Comparison of ENCODE assay signal across 13 mouse cellular contexts in the genomic region with DNA sequence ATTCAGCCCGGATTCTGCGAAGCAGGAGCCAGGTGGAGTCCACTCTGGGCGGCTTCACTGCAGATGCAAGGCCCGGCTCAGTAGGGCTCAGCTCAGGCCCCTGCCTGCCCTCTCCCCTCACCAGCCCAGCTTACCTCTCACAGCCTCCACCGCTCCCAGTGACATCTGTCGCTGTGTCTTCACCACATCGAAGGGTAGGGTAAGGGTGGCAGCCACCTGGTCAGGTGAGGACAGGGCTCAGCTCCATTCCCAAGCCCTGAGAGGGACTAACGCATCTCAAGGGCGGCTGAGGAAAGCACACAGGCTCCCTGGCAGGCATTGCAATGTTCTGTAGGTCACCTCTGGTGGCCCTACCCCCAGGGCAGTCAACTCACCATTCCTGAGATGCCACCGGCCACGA. TPM values are rescaled to one million over a fixed set of nuclear protein-coding genes. Genes with fewer than 3 reads are reported as not detected.
"Had no signal": no experiment of that assay in that cellular context is flagged by ENCODE, and none has a peak within 500 bp of the region (broad histone marks: within the 10 kb centered on the region; RNA-seq: fewer than 3 reads in every experiment).

No protein-coding gene starts in this region.

- DNase-seq: kidney, postnatal 4 days; left cerebral cortex, postnatal 4 days; lung, adult 2 months; lung, postnatal 36 days; right cerebral cortex, postnatal 14 days; thymus, postnatal 4 days had no signal

- ATAC-seq: intestine, postnatal 0 days; lung, postnatal 0 days; midbrain, embryonic 13.5 days had no signal

- H3K4me3 ChIP-seq: limb, embryonic 15.5 days; midbrain, embryonic 13.5 days had no signal

- H3K4me2 ChIP-seq: limb, embryonic 15.5 days; midbrain, embryonic 13.5 days had no signal

- H3K27ac ChIP-seq: kidney, postnatal 0 days; limb, embryonic 15.5 days; midbrain, embryonic 13.5 days; stomach, postnatal 0 days had no signal

- H3K9me3 ChIP-seq: limb, embryonic 15.5 days; midbrain, embryonic 13.5 days had no signal

- H3K9ac ChIP-seq: limb, embryonic 15.5 days; midbrain, embryonic 13.5 days had no signal

RNA-seq across cellular contexts. Expression of a gene that starts 10.5 kb away (rescaled TPM):
- total RNA-seq: megakaryocyte progenitor cell, adult 5-6 weeks had no signal
